Mouse (Mus musculus) hindbrain, embryonic 11.5 days (tissue): ENCODE data around the gene Zfp143. TPM values are rescaled to one million over a fixed set of nuclear protein-coding genes. Genes with fewer than 3 reads are reported as not detected.
A peak's percentile ranks its signal among the peaks of the same experiment; 100 is the strongest.

Experiments
- ATAC-seq: fragments of 200-750 bp; cut with Nextera tagmentation; 2 replicates; pipeline ENCODE4 v1.8.0; 2017; ENCODE audit warnings: mild to moderate bottlenecking, moderate TSS enrichment, moderate library complexity; ENCODE audit not compliant: low FRiP score
- DNase-seq: peaks from one replicate; pipeline ENCODE4 v3.0.0-alpha.2; 2015; ENCODE audit warnings: low spot score
- H3K27ac ChIP-seq: fragments of 300-500 bp; sonication (generic); 2 replicates; pipeline ENCODE4 v1.5.1; 2014; ENCODE audit warnings: mild to moderate bottlenecking, low read depth, low read length
- H3K27me3 ChIP-seq: fragments of 300-500 bp; sonication (generic); 2 replicates; pipeline ENCODE4 v1.6.1; 2014; ENCODE audit warnings: mild to moderate bottlenecking, low read length, moderate library complexity, mixed read lengths; ENCODE audit not compliant: control insufficient read depth, insufficient read depth
- H3K36me3 ChIP-seq: fragments of 300-500 bp; sonication (generic); 2 replicates; pipeline ENCODE4 v1.6.1; 2014; ENCODE audit warnings: mild to moderate bottlenecking, low read length, moderate library complexity, mixed read lengths; ENCODE audit not compliant: control insufficient read depth, insufficient read depth
- H3K4me1 ChIP-seq: fragments of 300-500 bp; sonication (generic); replicated peaks from 2 replicates; pipeline ENCODE4 v1.6.1; 2014; ENCODE audit warnings: low read length, mixed read lengths; ENCODE audit not compliant: control insufficient read depth, insufficient read depth
- H3K4me2 ChIP-seq: fragments of 300-500 bp; sonication (generic); replicated peaks from 2 replicates; pipeline ENCODE4 v1.6.1; 2014; ENCODE audit warnings: mild to moderate bottlenecking, low read depth, low read length
- H3K4me3 ChIP-seq: fragments of 300-500 bp; sonication (generic); 2 replicates; pipeline ENCODE4 v1.5.1; 2014; ENCODE audit warnings: low read depth, low read length
- H3K9ac ChIP-seq: fragments of 300-500 bp; sonication (generic); 2 replicates; pipeline ENCODE4 v1.6.1; 2014; ENCODE audit warnings: low read depth, low read length
- H3K9me3 ChIP-seq: fragments of 300-500 bp; sonication (generic); 2 replicates; pipeline ENCODE4 v1.6.1; 2016; ENCODE audit warnings: low read length; ENCODE audit not compliant: control insufficient read depth
- WGBS: fragments of 180-500 bp; shearing (Covaris S2); extraction: QIAGEN DNeasy Blood & Tissue Kit; methylation state at CpG from one replicate; pipeline ENCODE4 v1.1.7; 2014; 5-methylcytosine and 5-hydroxymethylcytosine counted together
- polyA plus RNA-seq: library from polyadenylated mRNA; unstranded; fragments of >200 nt; fragmentation: Nextera tagmentation; extraction: Ambion mirVana; gene quantifications from 2 replicates; pipeline ENCODE4 v1.2.1, GENCODE M21; 2014

Zfp143 gene
- polyA plus RNA-seq, 1 experiment from 2014 or later = 26.2 TPM

DNA sequence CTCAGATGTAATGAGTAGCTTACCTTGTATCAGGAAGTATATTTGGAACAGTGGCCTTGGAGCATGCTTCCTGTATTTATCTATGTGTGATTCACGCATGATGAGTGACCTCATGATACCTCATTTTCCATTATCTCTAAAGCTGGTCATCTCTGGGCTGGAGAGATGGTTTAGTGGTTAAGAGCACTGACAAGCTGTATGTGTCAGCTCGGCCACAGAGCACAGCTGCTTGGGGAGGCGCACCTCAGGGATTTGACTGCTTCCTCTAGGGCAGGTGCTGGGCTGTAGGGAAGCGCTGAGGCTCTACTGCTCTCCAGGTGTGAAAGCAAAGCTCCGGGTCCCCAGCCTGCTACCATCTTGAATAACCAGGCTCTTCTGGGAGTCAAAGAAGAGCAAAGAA is 17.2 kb downstream of the Zfp143 start:
- DNase-seq (no peak), ATAC-seq (no peak)
- Histone ChIP-seq H3K9ac (no peak overlapping the region), H3K4me1 (no peaks in the 10 kb centered on the region), H3K27me3 (no peaks in the 10 kb centered on the region), H3K4me2 (no peak overlapping the region), H3K4me3 (no peak overlapping the region), H3K9me3 (no peaks in the 10 kb centered on the region), H3K27ac (no peak overlapping the region), H3K36me3 (peaks cover 20% of the 10 kb centered on the region)
- 91% methylated on average over 5 of the region's 5 CpGs for WGBS

DNA sequence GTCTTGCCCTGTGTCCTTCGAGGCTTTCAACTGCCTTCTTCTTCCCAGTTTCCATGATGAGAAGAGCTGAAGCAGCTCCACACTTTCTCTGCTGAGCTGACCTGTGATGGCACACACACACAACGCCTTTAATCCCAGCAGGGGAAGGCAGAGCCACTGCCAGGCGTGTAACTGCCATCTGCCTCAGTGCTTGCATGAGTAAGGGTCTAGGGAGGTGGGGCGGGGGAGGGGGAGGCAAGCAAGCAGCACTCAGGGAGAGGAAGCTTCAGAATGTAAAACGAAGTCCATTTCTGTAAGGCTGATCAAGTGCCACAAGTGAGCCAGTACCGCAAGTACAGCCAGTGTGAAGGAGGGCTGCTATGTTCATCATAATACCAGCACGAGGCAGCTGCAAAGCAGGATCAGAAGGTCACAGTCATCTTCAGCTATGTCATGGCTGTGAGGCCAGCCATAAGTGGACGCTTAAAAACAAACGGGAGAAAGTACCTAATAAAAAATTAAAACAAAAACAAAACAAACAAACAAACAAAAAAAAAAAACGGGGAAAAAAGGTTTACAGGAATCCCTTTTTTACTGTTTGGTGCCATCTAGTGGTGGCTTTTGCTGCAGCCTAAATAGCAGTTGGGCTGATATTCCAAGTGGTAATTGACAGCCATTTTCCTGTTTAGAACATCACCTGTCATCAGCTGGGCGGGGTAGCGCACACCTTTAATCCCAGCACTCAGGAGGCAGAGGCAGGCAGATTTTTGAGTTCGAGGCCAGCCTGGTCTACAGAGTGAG is 22.6 kb downstream of the Zfp143 start:
- 75% methylated on average over 13 of the region's 13 CpGs for whole genome bisulfite sequencing
- no peaks in the 10 kb centered on the region for H3K9me3 ChIP-seq
- H3K27me3 ChIP-seq = no peaks in the 10 kb centered on the region
- peaks cover 20% of the 10 kb centered on the region for H3K36me3 ChIP-seq
- no peak for ATAC-seq
- no peak overlapping the region for H3K4me3 ChIP-seq
- DNase-seq = peak; percentile 79
- H3K4me2 ChIP-seq = no peak overlapping the region
- no peak overlapping the region for H3K9ac ChIP-seq
- H3K4me1 ChIP-seq = no peaks in the 10 kb centered on the region
- no peak overlapping the region for H3K27ac ChIP-seq

DNA sequence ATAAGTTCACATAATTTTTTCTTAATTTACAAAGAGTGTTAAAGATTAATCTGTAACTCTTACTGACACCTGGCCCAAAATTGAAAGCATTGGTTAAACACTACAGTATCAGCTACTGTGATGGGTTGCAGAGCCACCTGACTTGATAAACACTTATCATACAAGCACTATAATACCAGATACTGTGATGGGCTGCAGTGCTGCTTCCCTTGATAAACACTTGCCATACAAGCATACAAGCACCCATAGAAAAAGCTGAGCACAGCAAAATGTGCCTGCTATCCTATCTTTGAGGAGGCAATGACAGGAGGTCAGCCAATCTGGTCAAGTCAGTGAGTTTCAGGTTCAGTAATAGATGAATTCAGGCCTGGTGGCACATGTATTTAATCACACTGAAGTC is 24.2 kb downstream of the Zfp143 start:
- ATAC-seq (no peak), DNase-seq (no peak)
- Histone ChIP-seq H3K4me3 (no peak overlapping the region), H3K9me3 (no peaks in the 10 kb centered on the region), H3K4me1 (no peaks in the 10 kb centered on the region), H3K27ac (no peak overlapping the region), H3K9ac (no peak overlapping the region), H3K27me3 (no peaks in the 10 kb centered on the region), H3K4me2 (no peak overlapping the region), H3K36me3 (peaks cover 19% of the 10 kb centered on the region)

DNA sequence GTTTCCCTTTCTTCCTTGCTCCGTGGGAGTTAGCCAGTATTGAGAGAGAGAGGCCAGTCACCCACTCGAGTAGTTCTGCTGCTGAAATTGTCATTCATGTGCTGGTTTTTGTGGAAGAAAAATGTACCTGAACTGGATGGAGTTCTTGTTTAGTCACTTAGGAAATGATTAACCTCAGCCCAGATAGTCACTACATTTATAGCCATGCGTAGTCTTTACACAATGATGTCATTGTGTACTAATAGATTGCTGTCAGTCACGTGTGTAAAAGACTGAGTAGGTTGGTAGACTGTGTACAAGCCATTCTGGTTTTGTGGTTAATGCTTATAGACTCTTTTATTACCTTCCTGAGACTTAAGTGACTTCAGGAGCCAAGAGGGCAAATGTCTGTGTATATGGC is 26.9 kb downstream of the Zfp143 start:
- 87% methylated on average over 4 of the region's 4 CpGs for WGBS
- ATAC-seq (no peak), DNase-seq (no peak)
- Histone ChIP-seq H3K27me3 (no peaks in the 10 kb centered on the region), H3K27ac (no peak overlapping the region), H3K9me3 (no peaks in the 10 kb centered on the region), H3K4me2 (no peak overlapping the region), H3K36me3 (peaks cover 16% of the 10 kb centered on the region), H3K9ac (no peak overlapping the region), H3K4me1 (no peaks in the 10 kb centered on the region), H3K4me3 (no peak overlapping the region)

DNA sequence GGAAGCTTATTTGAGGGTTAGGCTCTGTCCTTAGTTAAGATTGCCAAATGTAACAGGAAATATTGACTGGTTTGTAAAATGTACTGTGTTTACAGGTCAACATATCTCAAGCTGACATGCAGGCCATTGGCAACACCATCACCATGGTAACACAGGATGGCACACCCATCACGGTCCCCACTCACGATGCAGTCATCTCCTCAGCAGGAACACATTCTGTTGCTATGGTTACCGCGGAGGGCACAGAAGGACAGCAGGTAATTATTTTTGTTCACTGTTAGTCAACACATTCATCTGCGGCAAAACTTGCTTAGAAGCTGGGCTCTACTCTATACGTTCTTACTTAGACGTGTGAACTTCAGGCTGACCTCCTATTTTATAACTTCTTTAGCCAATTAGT is 30.7 kb downstream of the Zfp143 start:
- Histone ChIP-seq H3K4me3 (no peak overlapping the region), H3K9me3 (no peaks in the 10 kb centered on the region), H3K27me3 (no peaks in the 10 kb centered on the region), H3K27ac (no peak overlapping the region), H3K4me2 (no peak overlapping the region), H3K4me1 (no peaks in the 10 kb centered on the region), H3K36me3 (peaks cover 11% of the 10 kb centered on the region), H3K9ac (no peak overlapping the region)
- no peak for DNase-seq
- 63% methylated on average over 7 of the region's 7 CpGs for WGBS
- no peak for ATAC-seq

DNA sequence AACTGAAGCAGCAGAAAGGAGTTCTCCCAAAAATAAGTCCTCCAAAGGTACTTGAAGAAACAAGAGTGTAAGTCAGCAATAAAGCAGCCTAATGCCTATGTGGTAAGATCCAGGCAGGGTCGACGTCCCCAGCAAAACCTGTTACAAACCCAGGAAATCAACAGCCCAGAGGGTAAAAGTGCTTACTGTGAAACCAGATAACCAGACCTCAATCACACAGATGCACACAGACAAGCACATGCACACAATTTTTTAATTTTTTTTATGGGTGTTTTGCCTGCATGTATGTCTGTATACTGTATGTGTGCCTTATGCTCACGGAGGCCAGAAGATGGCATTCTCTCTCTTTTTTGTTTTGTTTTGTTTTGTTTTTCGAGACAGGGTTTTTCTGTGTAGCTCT is 35.3 kb downstream of the Zfp143 start:
- H3K36me3 ChIP-seq = peaks cover 5% of the 10 kb centered on the region
- WGBS = 85% methylated on average over 4 of the region's 4 CpGs

DNA sequence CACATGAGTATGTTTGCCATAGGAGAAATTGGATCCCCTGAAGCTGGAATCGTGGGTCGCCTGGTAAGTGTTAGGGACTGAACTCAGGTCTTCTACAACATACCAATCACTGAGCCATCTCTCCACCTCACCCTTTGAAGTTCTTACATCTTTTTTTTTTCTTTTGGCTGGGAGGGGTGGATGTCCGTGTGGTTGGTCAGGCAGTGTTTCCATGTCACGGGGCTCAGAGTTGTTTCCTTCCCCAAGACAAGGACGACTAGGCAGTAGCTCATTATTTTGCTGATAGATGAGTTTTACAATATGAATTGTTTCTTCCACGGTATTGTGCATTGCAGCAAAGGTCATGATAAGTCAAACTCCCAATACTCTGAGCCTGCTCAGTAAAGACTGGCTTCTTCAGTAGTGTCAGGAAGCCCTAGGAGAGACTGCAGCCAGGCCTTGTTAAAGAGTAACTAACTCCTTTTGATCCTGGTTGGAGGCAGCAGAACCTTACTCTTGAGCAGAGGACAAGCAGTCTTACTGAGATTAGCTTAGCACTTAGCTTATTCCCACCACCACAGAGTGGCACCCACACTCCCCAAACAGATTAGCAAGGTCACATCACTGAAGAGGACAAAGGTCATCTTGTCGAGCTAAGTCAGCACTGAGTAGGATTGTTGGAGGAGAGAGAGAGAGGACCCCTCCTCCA is 36.2 kb downstream of the Zfp143 start:
- Histone ChIP-seq H3K36me3 (peaks cover 5% of the 10 kb centered on the region), H3K4me3 (no peak overlapping the region), H3K4me2 (no peak overlapping the region), H3K4me1 (no peaks in the 10 kb centered on the region), H3K9ac (no peak overlapping the region), H3K9me3 (no peaks in the 10 kb centered on the region), H3K27ac (no peak overlapping the region), H3K27me3 (no peaks in the 10 kb centered on the region)
- WGBS = 44% methylated on average over 7 of the region's 7 CpGs
- DNase-seq (no peak), ATAC-seq (no peak)

More for the DNA sequence above, 35.3 kb downstream of the Zfp143 start:
- no peak overlapping the region for H3K4me3 ChIP-seq
- H3K9me3 ChIP-seq = no peaks in the 10 kb centered on the region
- no peaks in the 10 kb centered on the region for H3K27me3 ChIP-seq
- no peak overlapping the region for H3K4me2 ChIP-seq
- DNase-seq (no peak), ATAC-seq (no peak)
- H3K9ac ChIP-seq = no peak overlapping the region
- H3K4me1 ChIP-seq = no peaks in the 10 kb centered on the region
- H3K27ac ChIP-seq = no peak overlapping the region

DNA sequence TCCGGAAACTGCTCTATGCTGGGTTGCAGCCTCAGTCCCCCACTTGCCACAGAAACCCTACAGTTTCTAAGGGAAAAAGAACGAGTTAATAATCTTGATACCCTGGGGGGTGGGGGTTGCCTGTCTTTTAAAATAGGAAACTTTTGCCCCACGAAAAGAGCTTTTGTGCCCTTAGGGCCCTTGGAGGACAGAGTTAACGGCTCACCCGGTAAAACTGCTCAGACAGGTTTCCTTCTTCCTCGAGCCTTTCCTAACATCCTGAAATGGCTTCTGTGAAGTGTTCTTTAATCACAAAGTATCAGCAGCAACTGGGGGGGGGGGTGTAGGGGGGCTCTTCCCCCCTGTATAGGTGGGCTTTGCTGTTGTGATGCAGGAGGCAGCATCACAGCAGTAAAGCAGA is 39.8 kb downstream of the Zfp143 start:
- Histone ChIP-seq H3K4me3 (no peak overlapping the region), H3K27me3 (no peaks in the 10 kb centered on the region), H3K9me3 (no peaks in the 10 kb centered on the region), H3K4me2 (no peak overlapping the region), H3K4me1 (no peaks in the 10 kb centered on the region), H3K9ac (no peak overlapping the region), H3K27ac (no peak overlapping the region), H3K36me3 (no peaks in the 10 kb centered on the region)
- no peak for DNase-seq
- no peak for ATAC-seq
- 61% methylated on average over 6 of the region's 6 CpGs for WGBS

DNA sequence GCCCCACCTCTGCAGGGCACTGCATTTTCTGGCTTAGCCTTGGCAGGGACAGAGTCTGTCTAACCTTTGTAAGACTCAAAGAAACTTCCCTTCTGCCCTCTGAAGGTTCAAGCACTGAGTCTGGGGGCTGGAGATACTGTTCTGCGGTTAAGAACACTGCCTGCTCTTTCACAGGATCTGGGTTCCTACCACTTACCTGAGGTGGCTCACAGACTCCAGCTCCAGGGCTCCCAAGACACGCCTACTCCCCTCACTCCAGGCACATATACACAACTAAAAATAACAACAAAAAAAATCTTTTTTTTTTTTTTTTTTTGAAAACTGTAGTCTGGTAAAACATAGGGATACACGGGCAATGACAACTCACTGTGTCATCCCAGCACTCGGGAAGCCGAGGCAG is 40.2 kb downstream of the Zfp143 start:
- no peaks in the 10 kb centered on the region for H3K36me3 ChIP-seq
- no peak overlapping the region for H3K4me2 ChIP-seq
- no peak overlapping the region for H3K9ac ChIP-seq
- 78% methylated on average over 5 of the region's 5 CpGs for WGBS
- DNase-seq (no peak), ATAC-seq (no peak)
- no peak overlapping the region for H3K4me3 ChIP-seq
- H3K27ac ChIP-seq = no peak overlapping the region
- no peaks in the 10 kb centered on the region for H3K9me3 ChIP-seq
- no peaks in the 10 kb centered on the region for H3K4me1 ChIP-seq
- no peaks in the 10 kb centered on the region for H3K27me3 ChIP-seq
